Mouse (Mus musculus): ENCODE data around the gene Ccna1.
A peak's percentile ranks its signal among the peaks of the same experiment; 100 is the strongest.

The Ccna1 gene

DNA sequence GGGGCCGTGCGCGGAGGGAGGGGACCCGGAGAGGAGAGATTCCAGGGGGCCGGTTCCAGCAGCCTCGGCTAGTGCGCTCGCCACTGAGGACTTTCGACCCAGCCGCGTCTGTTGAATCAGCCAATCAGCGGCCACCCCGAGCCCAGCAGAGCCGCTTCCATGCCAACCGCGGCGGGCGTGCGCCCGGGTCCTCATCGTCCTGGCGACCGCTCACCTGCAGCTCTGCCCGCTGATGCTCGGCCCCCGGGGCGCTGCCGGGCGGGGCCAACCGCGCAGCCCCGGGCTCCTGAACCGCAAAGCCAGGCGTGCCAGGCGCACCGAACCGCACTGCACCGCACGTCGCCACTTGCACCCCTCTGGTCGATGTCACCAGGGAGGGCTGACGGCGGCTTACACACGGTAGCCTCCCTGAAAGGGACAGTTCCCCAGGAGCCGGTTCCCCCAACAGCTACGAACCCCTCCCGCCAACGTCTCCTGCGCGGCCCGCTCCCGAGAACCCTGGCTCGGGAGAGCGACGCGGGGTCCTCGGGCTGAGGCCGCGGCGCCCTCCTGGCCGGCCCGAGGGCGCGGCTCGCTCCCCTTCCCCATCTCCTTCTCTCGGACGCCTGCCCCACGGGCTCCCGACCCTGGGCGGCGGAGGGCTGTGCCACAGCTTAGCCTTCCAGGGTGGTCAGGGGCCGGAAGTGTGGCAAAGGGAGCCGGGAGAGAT lies at the start of gene Ccna1:
TSS of gene Ccna1 (minus strand) at position 464 of the 709 bp plus-strand sequence.
- DNase-seq (ENCODE audit: low read depth, low spot score): peak; percentile 78

DNA sequence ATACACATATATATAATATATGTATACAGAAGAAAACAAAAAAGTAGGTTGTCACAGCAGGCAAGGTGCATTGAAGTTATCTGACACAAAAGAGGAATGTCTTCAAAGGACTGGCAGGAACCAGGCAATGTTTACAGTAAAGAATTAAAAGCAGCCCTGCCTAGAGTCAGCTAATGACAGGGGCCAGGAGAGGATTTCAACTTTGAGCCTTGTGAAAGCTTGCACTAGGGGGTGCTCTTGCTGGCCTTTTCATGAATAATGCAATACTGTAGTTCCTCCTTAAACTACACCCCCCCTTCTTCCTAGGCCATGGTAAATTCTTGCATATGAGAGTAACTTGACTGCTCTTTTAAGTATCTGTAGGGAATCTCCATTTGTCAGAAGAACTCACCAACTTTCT lies 45.8 kb upstream of the Ccna1 start:
- no peak for DNase-seq (ENCODE audit: low read depth, low spot score)

- peak; percentile 47 for DNase-seq (ENCODE audit: low read depth, low spot score)
These were observed 43.7 kb upstream of the Ccna1 start for GRCm38 (mm10) chr3:55098990-55099389.

DNA sequence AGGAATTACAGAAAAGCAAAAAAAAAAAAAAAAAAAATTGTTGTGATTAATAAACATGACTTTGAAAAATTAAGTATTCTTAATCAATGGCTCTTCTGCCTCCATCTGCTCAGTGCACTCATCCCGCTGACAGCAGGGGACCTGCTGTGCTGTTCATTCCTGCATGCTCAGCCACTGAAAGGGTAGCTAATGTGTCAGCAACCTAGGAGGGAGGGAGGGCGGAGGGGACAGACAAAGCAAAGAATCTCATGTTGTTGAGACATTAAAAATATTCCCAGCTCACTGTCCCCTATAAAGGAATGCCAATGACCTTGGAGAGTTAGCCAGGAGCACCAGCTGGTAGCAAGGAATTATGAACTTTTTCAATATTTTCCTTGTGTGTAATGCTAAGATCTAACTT lies 42.7 kb upstream of the Ccna1 start:
- peak; percentile 57 for DNase-seq (ENCODE audit: low read depth, low spot score)

DNA sequence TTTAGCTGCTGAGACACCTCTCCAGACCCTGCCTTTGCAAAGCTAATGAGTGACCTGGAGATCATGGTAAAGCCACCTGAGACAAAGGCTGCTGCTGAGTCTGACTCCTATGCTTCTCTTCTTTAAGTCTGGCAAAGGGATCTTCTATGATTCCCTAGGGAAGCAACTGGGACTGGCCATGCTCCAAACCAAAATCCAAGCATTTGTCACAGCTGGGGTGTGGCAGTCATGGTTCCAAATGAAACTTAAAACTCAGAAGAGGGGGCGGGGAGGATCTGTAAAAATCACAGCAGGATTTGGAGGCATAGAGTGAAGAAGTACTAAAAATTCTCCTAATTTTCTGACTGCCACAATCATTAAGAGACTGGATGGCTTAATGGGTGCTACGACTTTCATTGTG lies 41.9 kb upstream of the Ccna1 start:
- no peak for DNase-seq (ENCODE audit: low read depth, low spot score)

- DNase-seq (ENCODE audit: low read depth, low spot score): no peak
These were observed 41.3 kb upstream of the Ccna1 start for GRCm38 (mm10) chr3:55096655-55097005.

DNA sequence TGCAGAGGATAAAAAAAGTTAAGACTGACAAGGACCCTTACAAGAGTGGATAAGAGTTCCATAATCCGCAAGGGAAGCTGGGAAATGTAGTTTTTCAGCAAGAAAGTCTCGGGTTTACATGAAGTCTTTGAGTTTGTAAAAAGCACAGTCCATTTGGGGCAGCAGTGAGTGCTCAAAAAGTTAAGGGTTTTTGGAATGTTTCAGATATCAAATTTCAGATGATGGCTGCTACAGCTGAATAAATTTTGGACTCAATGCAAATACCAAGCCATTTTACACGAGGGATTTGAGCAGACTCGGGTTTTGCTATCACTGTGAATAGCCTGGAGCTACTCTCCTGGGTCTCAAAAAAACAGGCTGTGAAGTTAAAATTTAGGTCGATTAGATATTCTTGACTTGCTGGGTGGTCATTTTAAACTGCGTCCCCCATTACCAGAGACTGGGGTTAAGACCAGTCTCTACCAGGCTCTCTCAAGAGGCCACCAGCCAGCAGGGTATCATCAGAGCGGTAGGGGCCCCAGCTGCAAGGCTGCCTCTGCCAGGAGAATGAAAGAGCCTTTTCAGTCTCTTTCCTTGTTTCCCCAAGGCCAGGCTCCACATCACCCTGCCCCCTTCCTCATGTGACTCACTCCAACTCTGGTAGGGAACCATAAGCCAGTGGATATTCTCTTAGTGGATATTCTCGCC lies 40.8 kb upstream of the Ccna1 start:
- peak; percentile 56 for DNase-seq (ENCODE audit: low read depth, low spot score)

DNA sequence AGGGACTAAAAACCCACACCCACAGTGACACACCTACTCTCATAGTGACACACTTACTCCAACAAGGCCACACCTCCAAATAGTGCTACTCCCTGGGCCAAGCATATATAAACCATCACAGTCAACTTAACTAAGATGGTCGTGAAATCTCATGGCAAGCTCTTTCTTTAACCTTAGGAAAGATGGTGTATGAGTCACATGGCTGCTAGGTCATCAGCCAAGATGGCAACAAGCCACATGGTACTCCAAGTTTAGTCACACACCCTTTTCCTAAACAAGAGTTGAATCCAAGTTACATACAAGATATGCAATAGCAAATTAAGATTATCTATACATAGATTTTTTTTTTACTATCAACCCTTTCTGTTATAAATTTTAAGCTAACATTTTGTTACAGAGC lies 37.9 kb upstream of the Ccna1 start:
- no peak for DNase-seq (ENCODE audit: low read depth, low spot score)

DNA sequence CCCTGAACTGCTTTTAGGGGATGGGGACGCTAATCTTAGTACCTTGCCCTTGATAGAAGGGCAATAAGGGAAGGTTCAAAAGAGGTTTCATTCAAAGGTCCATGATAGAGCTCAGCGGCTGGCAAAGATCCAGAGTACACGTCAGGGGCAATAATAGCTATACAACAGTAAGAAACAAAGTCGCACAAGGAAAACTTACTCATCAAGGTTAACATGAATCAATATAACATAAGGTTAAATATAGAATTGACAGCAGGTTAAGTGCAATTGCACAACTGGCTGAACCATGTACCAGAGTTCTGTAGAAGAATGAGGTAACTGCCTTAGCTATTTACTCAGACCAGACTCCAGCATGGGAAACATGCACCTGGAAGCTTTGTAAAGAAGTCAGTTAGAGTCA lies 34.0 kb upstream of the Ccna1 start:
- DNase-seq (ENCODE audit: low read depth, low spot score): no peak

DNA sequence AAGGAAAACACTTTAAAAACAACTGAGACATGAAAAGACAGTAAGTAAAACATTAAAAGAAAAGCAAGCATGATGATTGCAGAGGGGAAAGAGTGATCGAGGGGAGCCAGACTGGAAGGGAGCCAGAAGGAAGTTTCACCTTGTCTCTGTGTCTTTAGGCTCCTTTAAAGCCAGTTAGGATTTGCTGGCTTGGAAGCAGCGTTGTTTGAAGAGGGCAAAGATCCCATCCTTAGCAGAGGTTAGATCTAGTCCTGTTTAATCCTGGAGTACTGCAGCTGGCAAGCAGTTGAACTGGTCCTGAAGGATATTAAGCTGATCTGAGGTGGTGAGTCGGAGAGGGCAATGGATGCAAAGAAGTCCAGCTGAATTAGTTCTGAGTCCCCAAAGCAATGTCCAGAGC lies 33.5 kb upstream of the Ccna1 start:
- DNase-seq (ENCODE audit: low read depth, low spot score): no peak

- no peak for DNase-seq (ENCODE audit: low read depth, low spot score)
These were observed 33.1 kb upstream of the Ccna1 start for GRCm38 (mm10) chr3:55088359-55088758.

DNA sequence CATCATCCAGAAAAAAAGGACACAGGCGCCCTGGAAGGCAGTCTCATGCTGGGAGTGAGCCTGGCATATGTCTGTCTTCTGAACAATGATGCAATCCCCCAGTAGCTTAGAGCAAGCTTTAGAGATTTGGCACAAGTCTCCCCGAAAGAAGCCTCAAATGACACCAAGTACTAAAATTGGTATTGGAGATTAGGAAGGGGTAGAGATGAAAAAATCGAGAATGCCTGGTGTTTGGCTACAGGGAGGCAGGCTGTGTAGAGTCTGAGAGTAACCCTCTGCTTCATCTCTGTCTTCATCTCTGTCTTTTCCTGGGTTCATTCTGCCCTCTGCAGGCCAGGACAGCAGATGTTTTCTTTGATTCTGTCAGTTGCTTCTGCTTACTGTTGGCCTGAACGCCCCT lies 32.1 kb upstream of the Ccna1 start:
- DNase-seq (ENCODE audit: low read depth, low spot score): no peak

DNA sequence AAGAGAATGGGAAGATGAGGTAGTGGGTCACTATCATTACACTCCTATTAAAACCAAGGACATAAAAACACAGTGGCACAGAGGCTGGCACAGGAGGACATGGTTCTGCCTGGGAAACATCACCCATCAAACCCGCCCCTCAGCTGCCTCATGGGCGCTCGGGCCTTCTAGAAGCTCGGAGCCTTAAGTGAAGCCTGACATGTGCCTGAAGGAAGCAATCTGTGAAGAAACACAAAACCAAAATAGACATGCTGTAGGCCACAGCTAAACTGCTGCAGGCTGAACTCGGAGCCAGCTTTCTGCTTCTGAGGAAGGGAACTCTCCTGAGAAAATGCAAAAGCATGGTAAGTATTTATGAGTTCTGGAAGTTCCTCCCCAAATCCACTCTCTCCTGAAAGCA lies 31.6 kb upstream of the Ccna1 start:
- no peak for DNase-seq (ENCODE audit: low read depth, low spot score)

GRCm38 (mm10) chr3:55085716-55086115 lies 30.4 kb upstream of the Ccna1 start:
- no peak for DNase-seq (ENCODE audit: low read depth, low spot score)

- no peak for DNase-seq (ENCODE audit: low read depth, low spot score)
These were observed 29.5 kb upstream of the Ccna1 start for GRCm38 (mm10) chr3:55084781-55085180.

DNA sequence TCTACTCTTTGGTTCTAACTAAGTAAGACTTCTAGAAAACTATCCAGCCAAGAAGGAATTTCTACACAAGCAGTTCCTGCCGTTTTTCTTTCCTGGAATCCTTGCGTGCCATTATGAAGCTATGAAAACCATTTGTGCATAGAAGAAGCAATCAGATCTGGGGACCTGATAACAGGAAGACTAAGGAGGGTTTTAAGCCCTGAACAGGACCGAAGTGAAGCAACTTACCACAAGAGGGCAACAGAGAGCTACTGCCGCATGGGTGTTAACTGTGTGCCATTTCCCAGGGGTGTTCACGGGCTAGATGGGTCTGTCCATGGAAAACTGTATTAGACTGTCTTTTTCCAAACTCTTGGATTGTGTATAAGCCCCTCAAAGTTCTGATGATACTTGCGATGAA lies 24.8 kb upstream of the Ccna1 start:
- DNase-seq (ENCODE audit: low read depth, low spot score): peak; percentile 86

DNA sequence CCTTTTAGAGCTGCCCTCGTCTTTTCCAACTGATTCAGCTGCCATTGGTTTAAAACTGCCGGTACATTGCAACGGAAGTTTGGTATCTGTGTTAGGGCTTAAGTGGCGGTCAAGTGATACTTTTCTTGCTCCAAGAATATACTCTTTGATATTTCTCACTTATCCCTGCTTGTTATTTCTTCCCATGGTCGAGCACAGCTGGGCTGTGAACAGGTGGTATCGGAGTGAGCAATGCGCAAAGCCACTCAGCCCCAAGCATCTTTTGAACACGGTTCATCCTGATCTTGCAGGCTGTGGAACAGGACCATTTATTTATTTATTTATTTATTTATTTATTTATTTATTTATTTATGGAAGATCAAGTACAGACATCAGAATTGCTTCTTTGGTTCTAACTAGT lies 24.3 kb upstream of the Ccna1 start:
- DNase-seq (ENCODE audit: low read depth, low spot score): no peak

GRCm38 (mm10) chr3:55078233-55078632 lies 22.9 kb upstream of the Ccna1 start:
- DNase-seq (ENCODE audit: low read depth, low spot score): peak; percentile 52

- DNase-seq (ENCODE audit: low read depth, low spot score): no peak
These were observed 20.0 kb upstream of the Ccna1 start for GRCm38 (mm10) chr3:55075294-55075648.

- DNase-seq (ENCODE audit: low read depth, low spot score): no peak
These were observed 19.4 kb upstream of the Ccna1 start for GRCm38 (mm10) chr3:55074576-55075293.

DNA sequence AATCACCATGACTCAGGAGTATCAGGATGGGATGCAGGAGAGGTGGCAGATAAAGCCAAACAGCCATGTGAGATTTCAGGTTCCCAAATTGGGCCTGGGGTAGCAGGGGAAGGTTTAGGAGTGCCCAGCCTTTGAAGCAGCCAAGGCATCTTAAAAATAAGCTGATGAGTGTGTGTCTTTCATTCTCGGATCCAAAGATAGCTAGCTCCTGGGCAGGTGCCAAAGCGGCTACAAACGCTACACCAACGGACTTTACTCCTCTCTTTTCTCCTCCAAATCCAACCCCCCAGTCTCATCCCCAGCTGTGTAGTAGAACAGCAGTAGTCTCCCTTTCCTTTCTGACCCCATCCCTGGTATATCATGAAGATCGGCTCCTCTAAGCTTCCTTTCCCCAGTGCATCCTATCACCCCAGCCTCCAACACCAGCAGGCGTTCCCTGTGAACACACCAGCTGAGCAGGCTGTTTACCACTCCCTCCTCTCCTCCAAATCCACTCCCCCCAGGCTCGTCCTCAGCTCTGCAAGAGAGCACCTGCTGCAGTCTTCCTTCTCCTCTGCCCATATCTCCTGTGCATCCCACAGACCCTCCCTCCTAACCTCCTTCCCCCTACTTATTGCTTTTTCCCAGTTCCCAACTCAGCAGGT lies 12.6 kb upstream of the Ccna1 start:
- no peak for DNase-seq (ENCODE audit: low read depth, low spot score)

DNA sequence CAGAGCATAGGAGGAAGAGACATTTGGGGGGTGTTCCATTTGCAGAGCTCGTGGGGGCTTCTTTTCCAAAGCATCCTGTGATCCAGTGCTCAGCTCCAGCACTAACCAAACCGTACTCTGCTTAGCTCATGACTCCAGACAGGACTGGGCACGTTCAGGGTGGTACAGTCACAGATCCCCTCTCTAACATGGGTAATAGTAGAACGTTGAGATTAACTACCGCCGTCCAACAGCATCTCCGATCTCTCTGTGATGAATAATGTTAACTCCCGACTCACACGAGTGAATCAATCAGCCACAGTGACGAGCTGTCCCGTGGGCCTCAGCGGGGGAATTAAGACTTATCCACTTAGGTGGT lies 11.3 kb upstream of the Ccna1 start:
- no peak for DNase-seq (ENCODE audit: low read depth, low spot score)

All from mesoderm, embryonic 11.5 days (tissue).